9 mouse cellular contexts compared by ENCODE assay signal in the genomic region with DNA sequence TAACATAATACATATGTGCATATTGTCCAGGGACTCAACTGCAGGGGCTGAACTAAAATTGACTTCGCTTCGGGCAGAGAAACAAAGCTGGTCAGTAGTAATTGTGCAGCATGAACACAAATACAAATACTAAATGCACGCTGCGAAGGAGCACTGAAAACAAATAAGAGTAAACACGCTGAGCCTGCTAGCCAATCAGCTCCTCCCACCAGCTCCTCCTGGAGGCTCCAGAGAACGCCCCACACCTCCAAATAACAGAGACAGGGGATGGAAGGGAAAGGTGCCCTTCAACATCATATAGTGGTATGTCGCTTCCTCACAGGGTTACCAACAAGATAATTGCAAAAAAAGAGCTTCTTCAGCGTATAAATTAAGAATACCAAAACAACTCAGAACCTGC.
DNase-seq lines count a peak whose midpoint lies in the region; ATAC-seq and TF ChIP-seq lines count a peak whose summit lies in the region.
"Had no signal": no experiment of that assay in that cellular context is flagged by ENCODE, and none has a peak within 500 bp of the region (broad histone marks: within the 10 kb centered on the region; RNA-seq: fewer than 3 reads in every experiment).

No protein-coding gene starts in this region.

- ATAC-seq in lung, embryonic 14.5 days (ENCODE audit: insufficient read depth): no peak
- ATAC-seq in hindbrain, embryonic 14.5 days (ENCODE audit: low FRiP score): no peak
- no peak for ATAC-seq in limb, embryonic 13.5 days (ENCODE audit: low FRiP score, low read depth)
- ATAC-seq in erythroid progenitor cell, adult 5-6 weeks (replicated peaks; ENCODE audit: low FRiP score, poor library complexity, severe bottlenecking): no peak

- peak overlapping the region; percentile 96 for H3K27ac ChIP-seq in lung, embryonic 14.5 days (ENCODE audit: low read depth)
- peak overlapping the region; percentile 97 for H3K27ac ChIP-seq in hindbrain, embryonic 14.5 days
- H3K27ac ChIP-seq in limb, embryonic 13.5 days: peak overlapping the region; percentile 98

- H3K4me2 ChIP-seq in lung, embryonic 14.5 days: peak overlapping the region; percentile 60
- H3K4me2 ChIP-seq in hindbrain, embryonic 14.5 days (replicated peaks): peak overlapping the region; percentile 65
- H3K4me2 ChIP-seq in limb, embryonic 13.5 days (replicated peaks): peak overlapping the region; percentile 64

- H3K4me1 ChIP-seq in lung, embryonic 14.5 days (ENCODE audit: insufficient read depth): peaks cover 35% of the 10 kb centered on the region
- H3K4me1 ChIP-seq in hindbrain, embryonic 14.5 days (replicated peaks; ENCODE audit: control insufficient read depth, insufficient read depth, low read length): peaks cover 63% of the 10 kb centered on the region
- H3K4me1 ChIP-seq in limb, embryonic 13.5 days: peaks cover 49% of the 10 kb centered on the region

- peak overlapping the region; percentile 17; the same call in 1 of the 2 replicates for H3K4me3 ChIP-seq in lung, embryonic 14.5 days (ENCODE audit: low read depth, low read length)
- H3K4me3 ChIP-seq in hindbrain, embryonic 14.5 days (replicated peaks; ENCODE audit: low read length): peak overlapping the region; percentile 34
- H3K4me3 ChIP-seq in limb, embryonic 13.5 days: peak overlapping the region; percentile 32

- no peak for TF ChIP-seq CTCF in lung, embryonic 14.5 days (IDR thresholded peaks at IDR 0.05; ENCODE audit: low read depth)

- WGBS in lung, embryonic 14.5 days: 31% methylated on average over 8 of the region's 8 CpGs
- 9% methylated on average over 8 of the region's 8 CpGs for WGBS in hindbrain, embryonic 14.5 days
- 29% methylated on average over 8 of the region's 8 CpGs for WGBS in limb, embryonic 13.5 days

- H3K9me3 ChIP-seq in lung, embryonic 14.5 days (ENCODE audit: low read depth, low read length): no peaks in the 10 kb centered on the region
- no peaks in the 10 kb centered on the region for H3K9me3 ChIP-seq in hindbrain, embryonic 14.5 days (ENCODE audit: control insufficient read depth, low read length)
- no peaks in the 10 kb centered on the region for H3K9me3 ChIP-seq in limb, embryonic 13.5 days

- no peaks in the 10 kb centered on the region for H3K27me3 ChIP-seq in lung, embryonic 14.5 days (ENCODE audit: insufficient read depth, low read length)
- H3K27me3 ChIP-seq in hindbrain, embryonic 14.5 days (ENCODE audit: control insufficient read depth, insufficient read depth, low read length): no peaks in the 10 kb centered on the region
- H3K27me3 ChIP-seq in limb, embryonic 13.5 days: no peaks in the 10 kb centered on the region
- H3K27me3 ChIP-seq: Patski had no signal

- H3K36me3 ChIP-seq in lung, embryonic 14.5 days (ENCODE audit: insufficient read depth): no peaks in the 10 kb centered on the region
- no peaks in the 10 kb centered on the region for H3K36me3 ChIP-seq in hindbrain, embryonic 14.5 days (replicated peaks; ENCODE audit: control insufficient read depth, insufficient read depth)
- no peaks in the 10 kb centered on the region for H3K36me3 ChIP-seq in limb, embryonic 13.5 days

- DNase-seq in lung, embryonic 14.5 days: peak; percentile 32
- no peak for DNase-seq in lung, postnatal 14 days
- DNase-seq in embryo, embryonic 9.5 days (ENCODE audit: extremely low spot score): peak; percentile 20
- peak; percentile 60 for DNase-seq in hindbrain, embryonic 14.5 days (ENCODE audit: low spot score)
- DNase-seq in right cerebral cortex, postnatal 14 days: peak; percentile 22
- DNase-seq in spleen, postnatal 36 days (ENCODE audit: low spot score in 2 of 2): no peak

- H3K9ac ChIP-seq in lung, embryonic 14.5 days: no peak overlapping the region
- H3K9ac ChIP-seq in hindbrain, embryonic 14.5 days: peak overlapping the region; percentile 79
- H3K9ac ChIP-seq in limb, embryonic 13.5 days: peak overlapping the region; percentile 46; the same call in 1 of the 2 replicates

Comparison
In these comparisons a context has a peak if more than half of its experiments do, and no peak if none do; other contexts are left out.
1. DNase-seq: peak in lung, embryonic 14.5 days (single experiment), embryo, embryonic 9.5 days (single experiment), hindbrain, embryonic 14.5 days (single experiment) and right cerebral cortex, postnatal 14 days (single experiment); none in lung, postnatal 14 days (single experiment) and spleen, postnatal 36 days (0 of 2).
2. Peak in every context shown above with its lines, with median percentiles within 50 percentile points of each other: H3K27ac ChIP-seq, H3K4me2 ChIP-seq and H3K4me3 ChIP-seq.